Mouse (Mus musculus) fat pad, adult 2 months (tissue): Measurements from ENCODE around the gene Tamm41.
A peak's percentile ranks its signal among the peaks of the same experiment; 100 is the strongest.

Source experiments
- DNase-seq: peaks from one replicate; pipeline ENCODE4 v3.0.0-alpha.2; 2011; ENCODE audit warnings: low read depth, low spot score; ENCODE audit errors: extremely low read depth

Gene Tamm41

DNA sequence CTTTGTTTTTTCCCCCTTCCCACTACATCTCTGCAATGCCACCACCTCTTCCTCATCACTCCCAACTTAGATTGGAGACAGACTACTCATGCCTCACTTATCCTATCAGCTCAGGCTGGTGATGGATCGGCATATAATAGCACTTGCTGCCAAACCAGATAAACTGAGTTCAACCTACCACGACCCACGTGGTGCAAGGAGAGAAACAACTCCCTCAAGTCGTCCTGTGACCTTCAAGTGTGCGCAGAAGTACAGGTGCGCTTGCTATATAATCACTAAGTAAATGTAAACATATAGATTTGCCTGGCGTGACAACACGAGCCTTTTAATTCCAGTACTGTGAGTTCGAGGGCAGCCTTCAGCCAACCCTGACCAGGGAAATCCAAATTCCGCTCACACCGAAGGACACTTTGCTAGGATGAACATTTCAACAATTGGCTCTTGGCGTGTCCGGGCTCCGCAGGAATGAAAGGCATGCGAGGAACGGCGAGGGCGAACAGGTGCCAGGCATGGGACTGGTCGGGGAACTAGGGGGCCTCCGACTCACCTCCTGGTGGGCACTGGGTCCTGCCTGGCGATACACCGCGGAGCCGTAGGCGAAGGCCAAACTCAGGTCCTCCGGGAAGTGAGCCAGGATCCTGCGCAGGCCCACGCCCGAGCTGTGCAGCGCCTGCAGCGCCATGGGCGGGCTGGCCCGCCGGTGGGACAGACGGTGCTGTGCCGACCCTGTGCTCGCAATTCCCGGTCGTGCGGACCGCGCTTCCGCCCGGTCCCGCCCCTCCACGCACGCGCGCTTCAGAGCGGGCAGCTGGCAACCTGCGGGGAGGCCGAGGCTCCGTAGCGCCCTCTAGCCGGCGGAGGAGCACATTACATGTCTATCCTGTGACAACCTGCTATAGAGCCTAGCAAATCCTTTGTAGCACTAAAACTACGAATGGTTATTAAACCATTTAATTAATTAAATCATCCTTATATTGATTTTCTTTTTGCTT, at the start of gene Tamm41:
Tamm41 (minus strand) TSS at position 774 of the 992 bp plus-strand sequence.
- no peak for DNase-seq

DNA sequence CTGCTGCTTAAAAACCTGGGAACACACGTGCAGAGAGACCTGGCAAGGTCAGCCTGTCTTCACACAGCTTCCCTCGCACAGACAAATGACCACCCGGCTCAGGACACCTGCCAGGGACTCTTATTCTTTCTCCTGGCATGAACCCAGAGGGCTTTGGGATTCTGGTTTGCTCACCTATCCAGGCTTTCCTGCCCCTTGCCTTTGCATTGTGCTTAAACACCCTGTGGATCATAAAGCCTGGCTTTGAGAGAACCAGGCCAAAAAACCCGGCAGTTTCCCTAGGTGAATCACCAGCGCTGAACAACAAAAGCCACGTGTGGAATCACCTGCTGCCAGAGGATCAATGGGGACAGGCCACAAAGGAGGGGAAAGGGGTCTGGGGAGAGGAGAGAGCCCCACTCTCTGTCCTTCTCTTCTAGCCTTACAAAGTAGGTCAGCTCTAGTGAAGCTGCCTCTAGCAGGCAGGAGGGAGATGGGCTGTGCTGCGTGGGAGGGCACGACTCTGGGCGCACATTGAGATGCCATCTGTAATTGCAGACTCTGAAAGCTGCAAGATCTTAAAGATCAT, 47.7 kb upstream of the Tamm41 start:
- no peak for DNase-seq

DNA sequence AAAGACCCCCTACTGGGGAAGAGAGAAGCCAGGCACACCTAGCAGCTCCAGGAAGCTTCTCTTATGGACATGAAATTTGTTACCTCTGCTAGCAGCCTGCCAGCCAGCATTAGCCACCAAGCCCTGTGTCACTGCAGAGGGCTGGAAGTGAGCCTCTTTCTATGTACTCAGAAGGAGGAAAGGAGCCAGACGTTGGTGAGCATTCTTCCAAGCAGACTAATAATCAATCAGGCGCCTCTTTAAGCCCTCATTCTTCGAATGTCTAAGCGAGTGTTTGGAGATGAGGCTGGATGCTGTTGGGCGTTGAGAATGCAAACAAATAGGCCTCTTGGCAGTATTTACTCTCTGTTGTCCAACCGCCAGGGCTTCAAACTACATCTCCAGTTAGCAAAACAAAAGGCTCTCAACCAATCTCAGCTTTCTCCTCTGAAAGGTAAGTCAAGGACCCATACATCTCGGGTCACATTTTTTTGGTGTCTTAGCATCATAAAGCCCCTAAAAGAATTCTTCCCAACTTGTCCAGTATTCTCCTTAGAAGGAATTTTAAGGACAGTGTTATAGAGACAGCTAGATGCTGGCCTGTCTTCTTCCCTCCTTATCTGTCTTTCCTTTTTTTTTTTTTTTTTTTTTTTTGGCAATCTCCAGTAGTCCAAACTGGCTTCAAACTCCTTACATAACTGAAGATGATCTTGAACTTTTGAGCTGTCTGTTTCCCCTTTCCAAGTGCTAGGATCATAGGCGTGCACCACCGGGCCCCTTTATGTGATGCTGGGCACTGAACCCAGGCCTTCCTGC, 39.3 kb upstream of the Tamm41 start:
- no peak for DNase-seq

DNA sequence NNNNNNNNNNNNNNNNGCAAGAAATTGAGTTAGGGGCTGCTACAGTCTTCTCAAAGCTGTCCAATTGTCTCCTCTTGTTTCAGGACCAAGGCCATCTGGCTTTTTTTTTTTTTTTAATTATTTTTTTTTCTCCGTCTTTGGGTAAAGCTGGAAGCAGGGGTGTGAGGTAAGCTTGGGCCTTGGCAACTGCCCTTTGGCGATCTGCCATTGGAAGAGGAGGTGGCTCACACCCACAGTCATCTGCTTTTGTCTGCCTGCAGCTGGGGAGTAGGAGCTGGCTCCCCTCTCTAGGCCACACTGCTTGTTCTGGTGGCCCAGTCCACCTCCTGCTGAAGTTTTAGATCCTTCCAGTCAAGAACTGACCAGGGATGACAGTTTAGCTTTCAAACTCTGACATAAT, 34.3 kb upstream of the Tamm41 start:
- DNase-seq, result no peak

- DNase-seq, result no peak
Measured at GRCm38 (mm10) chr6:115065411-115066241, 27.9 kb upstream of the Tamm41 start.

GRCm38 (mm10) chr6:115062605-115063350, 25.1 kb upstream of the Tamm41 start:
- no peak for DNase-seq

DNA sequence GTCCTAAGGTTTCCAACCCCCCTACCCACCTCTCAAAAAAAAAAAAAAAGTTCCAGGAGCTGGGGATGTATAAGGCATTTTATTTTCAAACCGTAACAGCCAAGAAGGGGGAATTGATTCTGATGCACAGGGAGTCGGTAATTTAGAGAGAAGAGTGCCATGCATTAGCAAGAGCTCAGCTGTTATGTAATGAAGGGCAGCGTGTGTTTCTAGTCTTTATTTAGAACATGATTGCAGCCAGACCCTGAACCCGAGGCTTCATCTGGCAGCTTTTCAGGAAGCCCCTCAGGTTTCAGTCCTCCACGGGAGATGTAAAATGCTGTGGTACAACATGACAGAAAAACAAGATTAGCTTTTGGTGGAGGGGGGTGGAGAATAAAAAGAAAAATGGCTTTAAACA, 21.6 kb upstream of the Tamm41 start:
- DNase-seq, result no peak

GRCm38 (mm10) chr6:115056699-115057098, 19.0 kb upstream of the Tamm41 start:
- DNase-seq, result no peak

- no peak for DNase-seq
Measured at GRCm38 (mm10) chr6:115055440-115055839, 17.8 kb upstream of the Tamm41 start.

GRCm38 (mm10) chr6:115051586-115052197, 14.0 kb upstream of the Tamm41 start:
- DNase-seq, result no peak

GRCm38 (mm10) chr6:115049015-115049414, 11.3 kb upstream of the Tamm41 start:
- DNase-seq, result no peak

GRCm38 (mm10) chr6:115047816-115048215, 10.1 kb upstream of the Tamm41 start:
- no peak for DNase-seq

DNA sequence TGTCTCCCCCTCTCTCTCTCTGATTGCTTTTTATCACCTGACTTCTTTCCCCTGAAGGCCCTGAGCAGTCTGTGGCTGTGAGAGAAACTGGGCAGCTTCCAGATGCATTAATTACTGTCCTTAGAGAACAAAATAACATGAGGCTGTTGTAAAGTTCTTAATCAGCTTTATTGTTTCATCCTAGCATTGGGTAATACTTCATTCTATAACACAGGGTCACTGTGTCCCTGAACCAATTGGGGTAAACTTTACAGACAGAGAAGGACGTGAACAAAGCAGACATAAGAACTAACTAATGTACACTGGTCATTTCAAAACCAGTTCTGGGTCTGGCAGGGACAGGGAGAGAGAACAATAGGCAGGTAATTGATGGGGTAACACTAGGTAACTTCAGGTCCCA, 8.4 kb upstream of the Tamm41 start:
- DNase-seq, result peak; percentile 68

DNA sequence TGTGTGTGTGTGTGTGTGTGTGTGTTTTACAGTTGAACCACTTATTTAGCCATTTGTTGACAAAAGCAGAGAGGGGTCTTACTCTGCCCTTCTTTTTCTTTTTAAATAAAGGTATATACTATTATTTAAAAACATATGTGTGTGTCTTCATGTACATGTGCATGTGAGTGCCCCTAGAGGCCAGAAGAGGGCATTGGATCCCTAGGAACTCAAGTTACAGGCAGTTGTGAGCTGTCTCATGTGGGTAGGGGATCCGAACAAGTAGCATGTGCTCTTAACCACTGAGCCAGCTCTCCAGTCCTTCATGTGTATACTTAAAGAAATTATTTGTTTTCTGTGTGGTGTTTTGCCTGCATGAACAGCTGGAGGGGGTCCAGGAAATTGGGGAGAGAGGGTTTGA, 7.0 kb upstream of the Tamm41 start:
- DNase-seq, result no peak

- no peak for DNase-seq
Measured at GRCm38 (mm10) chr6:115043657-115044500, 6.2 kb upstream of the Tamm41 start.

- DNase-seq, result no peak
Measured at GRCm38 (mm10) chr6:115042609-115043008, 4.9 kb upstream of the Tamm41 start.

DNA sequence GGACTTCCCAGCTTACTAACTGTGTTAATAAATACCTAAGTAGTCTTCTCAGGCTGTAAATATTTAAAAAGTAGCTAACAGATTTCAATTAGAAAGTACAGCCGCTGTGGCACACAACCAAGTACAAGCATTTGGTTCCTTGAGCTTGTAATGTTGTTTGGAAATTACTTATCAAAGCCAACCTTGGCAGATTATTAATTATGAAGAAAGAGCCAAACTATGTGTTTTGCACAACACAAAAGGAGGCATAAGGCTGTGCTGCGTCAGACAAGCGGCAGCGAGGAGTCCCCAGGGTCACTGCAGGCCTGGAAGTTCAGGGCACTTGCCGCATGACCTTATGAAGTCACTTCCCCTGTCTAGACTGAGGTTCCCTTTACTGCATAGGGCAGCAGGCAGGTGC, 4.2 kb downstream of the Tamm41 start:
- no peak for DNase-seq

- no peak for DNase-seq
Measured at GRCm38 (mm10) chr6:115030098-115030497, 7.6 kb downstream of the Tamm41 start.

DNA sequence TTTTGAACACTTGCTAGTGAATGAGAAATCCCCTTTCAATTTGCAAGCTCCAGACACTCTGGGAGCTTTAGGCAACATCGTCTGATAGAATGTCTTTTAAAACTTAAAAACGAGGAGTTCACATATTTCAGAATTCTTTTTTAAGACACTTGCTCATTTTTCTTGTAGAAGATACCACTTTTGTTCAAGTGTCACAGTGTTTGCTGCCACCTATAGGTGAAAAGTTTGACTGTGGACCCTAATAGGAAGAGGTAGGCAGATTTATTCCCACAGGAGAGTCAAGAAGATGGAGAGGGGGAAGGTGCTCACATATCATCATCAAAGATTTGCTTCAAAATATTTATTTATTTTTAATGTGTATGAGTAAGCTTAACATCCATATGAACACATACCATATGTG, 8.4 kb downstream of the Tamm41 start:
- no peak for DNase-seq
